Mouse (Mus musculus) heart, postnatal 36 days (tissue): ENCODE measurements at regions not wholly inside any gene's neighbourhood (a gene's known extent, or its start where the extent isn't known, plus 50 kb on each side); places are given as distances from the start of the nearest gene placed in this dataset.
A peak's percentile ranks its signal among the peaks of the same experiment; 100 is the strongest.
"Not testable (repeated sequence)": the region's sequence is repeated elsewhere in the genome, so short reads cannot be mapped to it uniquely, and the experiment has no call there.

Source experiments
- DNase-seq, 2 experiments: peaks; one replicate each; pipeline ENCODE4 v3.0.0; 2021 to 2022
- intact Hi-C: fragments of 180-260 bp; cut with DNase I; formaldehyde crosslinking; loops from one replicate; pipeline ENCODE4 v1.15.1; 2025

GRCm38 (mm10) chr12:115861759-115862158 is 185.8 kb upstream of the Zfp386 start:
- intact Hi-C loops, DNase-seq: not testable (repeated sequence)

- intact Hi-C loops, DNase-seq: not testable (repeated sequence)
Measured at GRCm38 (mm10) chr12:115865059-115865756, 182.3 kb upstream of the Zfp386 start.

GRCm38 (mm10) chr12:115868631-115869030 is 178.9 kb upstream of the Zfp386 start:
- DNase-seq, intact Hi-C loops: not testable (repeated sequence)

GRCm38 (mm10) chr12:115872451-115872850 is 175.1 kb upstream of the Zfp386 start:
- intact Hi-C loops, DNase-seq: not testable (repeated sequence)

GRCm38 (mm10) chr12:115873976-115874375 is 173.5 kb upstream of the Zfp386 start:
- intact Hi-C loops, DNase-seq: not testable (repeated sequence)

GRCm38 (mm10) chr12:115883719-115884118 is 163.8 kb upstream of the Zfp386 start:
- no peak for DNase-seq
- intact Hi-C loops, result no loop called here

GRCm38 (mm10) chr12:115887976-115888375 is 159.5 kb upstream of the Zfp386 start:
- DNase-seq, result no peak
- intact Hi-C loops, result no loop called here

GRCm38 (mm10) chr12:115892656-115893055 is 154.9 kb upstream of the Zfp386 start:
- intact Hi-C loops, result not testable (repeated sequence)
- DNase-seq, result peak in 1 of 2 experiments; percentile 2

- DNase-seq, intact Hi-C loops: not testable (repeated sequence)
Measured at GRCm38 (mm10) chr12:115912226-115912625, 135.3 kb upstream of the Zfp386 start.

GRCm38 (mm10) chr12:115915420-115915819 is 132.1 kb upstream of the Zfp386 start:
- DNase-seq, intact Hi-C loops: not testable (repeated sequence)

GRCm38 (mm10) chr12:115920119-115920518 is 127.4 kb upstream of the Zfp386 start:
- intact Hi-C loops, DNase-seq: not testable (repeated sequence)

GRCm38 (mm10) chr12:115923999-115924398 is 123.5 kb upstream of the Zfp386 start:
- intact Hi-C loops, DNase-seq: not testable (repeated sequence)

GRCm38 (mm10) chr12:115925542-115925941 is 122.0 kb upstream of the Zfp386 start:
- intact Hi-C loops, result not testable (repeated sequence)

GRCm38 (mm10) chr12:115952325-115952724 is 95.2 kb upstream of the Zfp386 start:
- DNase-seq, intact Hi-C loops: not testable (repeated sequence)

More at GRCm38 (mm10) chr12:115925542-115925941, 122.0 kb upstream of the Zfp386 start:
- not testable (repeated sequence) for DNase-seq

GRCm38 (mm10) chr12:115955477-115956177 is 91.9 kb upstream of the Zfp386 start:
- intact Hi-C loops, result not testable (repeated sequence)

GRCm38 (mm10) chr12:115963701-115964100 is 83.8 kb upstream of the Zfp386 start:
- DNase-seq, intact Hi-C loops: not testable (repeated sequence)

More at GRCm38 (mm10) chr12:115955477-115956177, 91.9 kb upstream of the Zfp386 start:
- DNase-seq, result not testable (repeated sequence)

GRCm38 (mm10) chr12:115967522-115967921 is 80.0 kb upstream of the Zfp386 start:
- intact Hi-C loops, DNase-seq: not testable (repeated sequence)
